Mouse (Mus musculus) CD4-positive, CD25-positive, alpha-beta regulatory T cell, adult 2 months (primary cell): ENCODE results near the gene Plin1.

Experiments used
- DNase-seq: peaks from one replicate; pipeline ENCODE4 v3.0.0-alpha.2; 2012; ENCODE audit warnings: low read depth, low spot score

The Plin1 gene

DNA sequence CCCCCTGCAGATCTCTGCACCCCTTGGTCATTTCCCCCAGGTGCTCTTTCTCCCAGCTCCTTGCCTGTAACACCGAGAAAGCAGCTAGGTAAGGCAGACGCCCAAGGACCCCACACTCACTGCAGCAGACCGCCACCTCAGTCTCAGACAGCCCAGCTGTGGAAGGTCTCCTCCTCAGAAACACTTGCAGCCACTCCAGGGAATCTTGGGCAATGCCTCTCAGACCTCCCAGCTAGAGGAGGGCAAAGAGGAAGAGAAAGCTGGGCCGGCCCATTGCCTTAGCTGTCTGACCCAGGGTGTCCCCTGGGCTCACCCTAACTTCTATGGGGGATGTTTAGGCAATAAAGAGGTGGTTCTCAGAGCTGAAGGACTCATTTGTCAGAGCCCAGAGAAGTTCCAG is at the start of gene Plin1:
Plin1 (minus strand) TSS at position 282 of the 400 bp plus-strand sequence.
- no peak for DNase-seq

DNA sequence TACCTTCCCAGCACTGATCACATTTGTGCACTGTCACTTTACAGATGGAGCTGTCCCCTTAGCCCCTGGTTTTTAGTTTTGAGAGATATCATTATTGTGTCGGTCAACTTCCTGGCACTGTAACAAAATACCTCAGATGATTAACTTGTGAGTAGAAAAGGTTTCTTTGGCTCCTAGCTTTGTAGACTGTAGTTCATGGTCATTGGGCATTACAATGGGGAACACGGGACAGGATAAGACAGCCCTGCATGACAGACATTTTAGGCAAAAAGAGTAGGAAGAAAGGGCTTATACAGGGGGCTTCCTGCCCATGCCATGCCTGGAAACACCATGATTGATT is 49.8 kb upstream of the Plin1 start:
- DNase-seq = no peak

DNA sequence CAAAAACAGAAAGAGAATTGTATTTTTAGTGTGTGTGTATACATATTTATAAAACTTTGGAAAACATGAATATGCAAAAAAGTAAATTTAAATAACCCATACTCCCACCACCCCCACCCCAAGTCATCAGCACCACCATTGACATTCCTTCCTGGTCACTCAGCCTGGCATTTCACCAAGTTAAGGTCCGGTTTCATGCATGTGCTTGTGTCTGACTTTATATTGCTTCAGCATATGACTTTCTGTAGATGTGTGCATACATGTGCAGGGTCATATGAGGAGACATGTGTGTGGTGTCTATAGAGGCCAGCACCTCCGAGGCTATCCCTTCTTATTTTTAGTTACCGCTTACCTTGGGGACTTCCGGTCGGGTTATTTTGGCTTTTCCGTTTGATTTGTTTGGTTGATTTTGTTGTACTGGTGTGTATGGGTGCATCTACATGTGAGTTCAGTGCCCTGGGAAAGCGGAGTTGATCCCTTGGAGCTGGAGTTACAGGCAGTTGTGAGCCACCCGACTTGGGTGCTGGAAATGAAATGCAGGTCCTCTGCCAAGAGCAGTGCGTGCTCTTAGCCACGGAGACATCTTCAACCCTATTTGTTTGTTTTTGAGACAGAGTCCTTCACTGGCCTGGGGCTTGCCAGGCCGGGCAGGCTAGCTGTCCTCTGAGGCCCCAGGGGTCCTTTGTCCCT is 49.3 kb upstream of the Plin1 start:
- DNase-seq = no peak

DNA sequence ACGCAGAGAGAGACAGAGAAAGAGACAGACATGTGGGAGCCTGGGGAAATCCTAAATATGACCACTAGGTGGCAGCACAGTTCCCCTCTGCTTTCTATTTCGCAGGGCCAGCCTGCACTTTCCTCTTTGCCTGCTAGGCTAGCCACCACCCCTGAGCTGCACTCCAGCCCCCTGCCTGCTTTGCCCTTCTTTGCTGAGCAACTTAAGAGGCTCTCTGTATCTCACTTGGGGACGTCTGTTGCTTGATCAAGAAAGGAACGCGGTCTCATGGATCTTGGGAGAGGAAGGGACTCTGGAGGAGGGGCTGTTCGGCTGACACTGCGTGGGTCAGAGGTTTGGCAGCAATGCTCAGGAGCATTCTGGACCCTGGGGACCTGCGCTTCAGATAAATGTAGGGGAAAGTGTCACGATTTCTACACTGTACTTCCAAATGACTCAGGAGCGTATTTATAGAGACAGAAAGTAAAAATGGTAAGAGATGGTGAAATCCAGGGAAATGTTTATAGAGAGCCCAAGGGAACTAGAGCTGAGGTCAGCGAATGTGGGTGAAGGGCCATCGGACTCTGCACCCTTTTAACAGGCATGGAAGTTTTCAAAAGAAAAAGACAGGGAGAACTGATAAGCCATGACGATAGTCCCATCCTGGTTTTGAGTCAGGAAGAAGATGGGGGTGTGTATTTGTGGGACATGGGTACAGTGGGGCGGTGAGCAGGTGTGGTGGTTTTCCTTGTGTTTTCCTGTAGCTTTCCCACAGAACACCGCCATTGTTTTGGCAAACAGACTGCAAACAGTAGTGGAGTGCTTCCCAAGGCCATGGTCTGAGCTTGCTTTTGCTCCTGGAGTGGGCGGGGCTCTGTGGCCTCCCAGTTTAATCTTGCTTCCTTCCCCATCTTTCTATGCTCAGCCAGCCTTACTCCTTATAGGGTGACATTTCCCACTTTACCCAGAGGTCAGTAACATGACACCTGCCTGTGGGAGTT is 48.2 kb upstream of the Plin1 start:
- peak; percentile 84 for DNase-seq

DNA sequence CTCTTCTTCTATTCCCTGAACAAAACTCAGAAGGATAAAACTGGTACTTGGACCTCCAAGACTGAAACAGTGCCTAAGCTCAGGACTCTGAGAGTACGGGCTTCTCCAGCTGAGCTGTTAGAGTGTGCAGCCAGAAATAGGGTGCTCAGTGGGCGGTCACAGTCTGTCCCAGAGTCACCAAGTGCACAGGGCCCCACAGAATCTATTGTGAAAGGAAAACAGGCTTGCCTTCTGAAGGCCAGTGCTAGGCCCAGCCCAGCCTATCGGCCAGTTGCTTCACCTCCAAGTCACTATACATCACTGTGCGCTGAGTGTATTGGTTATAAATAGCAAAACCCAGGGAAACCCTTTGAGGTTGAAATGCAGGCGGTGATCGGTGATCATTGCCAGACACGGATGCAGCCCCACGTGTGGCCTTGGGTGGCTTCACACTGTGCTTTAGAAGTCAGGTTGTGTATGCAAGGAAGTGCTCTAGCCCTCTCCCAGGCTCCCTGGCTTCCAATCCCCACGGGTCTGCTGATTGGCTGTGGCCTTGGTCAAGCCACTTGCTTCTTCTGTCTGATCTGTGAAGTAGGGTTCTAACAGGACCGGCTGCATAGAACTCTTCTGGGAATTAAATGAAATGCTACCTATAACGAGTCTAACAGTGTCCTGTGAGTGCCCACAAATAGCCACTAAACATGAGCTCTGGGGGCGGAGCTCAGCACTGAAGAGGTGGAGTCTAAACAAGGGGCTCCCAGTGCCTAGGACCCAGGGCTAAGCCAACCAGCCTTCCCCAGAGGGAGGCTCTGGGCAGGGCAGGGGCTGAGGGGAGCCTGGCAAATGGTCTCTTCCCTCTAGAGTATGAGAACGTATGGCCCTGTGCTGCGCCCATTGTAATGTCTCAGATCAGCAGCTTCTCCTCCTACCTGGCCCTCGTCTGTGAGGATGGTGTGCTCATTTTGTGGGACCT is 39.1 kb upstream of the Plin1 start:
- DNase-seq = no peak

DNA sequence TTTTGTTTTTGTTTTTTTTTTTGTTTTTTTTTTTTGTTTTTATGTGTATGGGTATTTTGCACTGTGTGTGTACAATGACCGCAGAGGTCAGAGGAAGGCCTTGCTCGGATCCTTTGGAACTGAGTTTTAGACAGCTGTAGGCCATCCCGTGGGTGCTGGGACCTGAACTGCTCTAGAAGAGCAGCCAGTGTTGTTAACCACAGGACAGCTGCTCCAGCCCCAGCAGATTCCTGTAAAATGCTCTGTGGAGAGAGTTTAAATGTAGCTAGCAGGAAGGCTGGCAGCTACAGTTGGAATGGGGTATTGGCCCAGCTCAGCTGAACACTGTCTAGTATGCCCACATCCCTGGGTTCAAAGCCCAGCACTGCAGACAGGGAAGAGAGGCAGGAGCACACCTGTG is 37.0 kb upstream of the Plin1 start:
- no peak for DNase-seq

DNA sequence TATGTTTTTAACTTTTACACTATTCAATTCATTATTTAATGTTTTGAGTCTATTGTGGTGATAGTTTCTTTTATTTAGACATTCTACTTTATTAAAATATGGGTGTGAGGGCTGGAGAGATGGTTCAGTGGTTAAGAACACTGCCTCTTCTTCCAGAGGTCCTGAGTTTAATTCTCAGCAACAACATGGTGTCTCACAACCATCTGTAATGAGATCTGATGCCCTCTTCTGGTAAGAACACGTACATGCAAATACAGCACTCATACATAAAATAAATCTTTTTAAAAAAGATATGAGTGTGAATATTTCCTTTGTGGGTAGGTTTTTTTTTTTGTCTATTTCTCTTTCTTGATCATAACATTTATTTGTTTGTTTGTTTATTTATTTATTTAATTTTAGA is 33.3 kb upstream of the Plin1 start:
- DNase-seq = no peak

DNA sequence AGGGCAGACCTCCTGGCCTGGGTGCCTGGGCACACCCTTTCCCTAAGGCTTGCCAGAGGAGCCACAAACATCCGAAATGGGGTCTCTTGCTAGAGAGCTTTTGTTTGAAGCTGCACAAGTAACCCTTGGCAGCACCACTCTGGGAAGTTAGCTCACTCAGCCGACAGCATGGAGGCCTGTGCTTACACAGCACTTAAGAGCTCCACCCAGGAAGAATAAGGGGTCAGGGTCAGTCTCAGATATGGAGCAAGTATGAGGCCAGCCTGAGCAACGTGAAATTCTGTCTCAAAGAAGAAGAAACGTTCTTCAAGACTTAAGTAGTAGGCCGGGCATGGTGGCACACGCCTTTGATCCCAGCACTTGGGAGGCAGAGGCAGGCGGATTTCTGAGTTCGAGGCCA is 29.4 kb upstream of the Plin1 start:
- DNase-seq = no peak

DNA sequence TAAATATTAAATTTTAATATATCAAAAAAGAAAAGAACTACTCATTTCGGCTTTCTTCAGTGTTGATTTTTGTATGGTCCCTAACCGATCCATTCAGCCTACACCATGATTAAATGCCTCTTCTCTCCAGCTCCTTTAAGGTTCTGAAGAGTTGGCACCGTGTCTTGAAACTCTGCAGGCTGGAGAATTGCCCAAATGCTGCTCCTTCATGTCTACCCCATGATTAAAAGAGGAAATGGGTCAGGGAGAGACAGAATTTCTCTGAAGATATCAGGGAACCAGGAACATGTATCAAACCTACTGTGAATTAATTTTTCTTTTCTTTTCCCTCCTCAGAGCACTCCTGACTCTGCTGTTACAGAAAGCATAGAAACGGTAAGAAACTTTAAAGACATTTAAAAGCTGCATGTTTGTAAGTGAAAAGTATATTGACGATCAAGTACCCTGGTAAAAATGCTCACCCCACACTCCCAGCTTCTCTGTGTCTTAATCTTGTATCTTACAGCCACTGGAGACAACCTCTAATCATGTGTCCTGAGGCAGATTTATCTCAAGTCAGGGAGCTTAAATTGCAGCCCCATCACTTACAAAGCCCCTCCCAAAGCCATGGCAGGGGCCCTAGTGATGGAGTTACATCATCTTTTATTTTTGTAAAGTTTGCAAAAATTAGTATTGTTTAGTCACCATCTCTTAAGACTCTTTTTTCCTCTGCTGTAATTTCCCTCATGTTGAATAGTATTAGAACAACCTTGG is 28.6 kb upstream of the Plin1 start:
- DNase-seq = no peak

DNA sequence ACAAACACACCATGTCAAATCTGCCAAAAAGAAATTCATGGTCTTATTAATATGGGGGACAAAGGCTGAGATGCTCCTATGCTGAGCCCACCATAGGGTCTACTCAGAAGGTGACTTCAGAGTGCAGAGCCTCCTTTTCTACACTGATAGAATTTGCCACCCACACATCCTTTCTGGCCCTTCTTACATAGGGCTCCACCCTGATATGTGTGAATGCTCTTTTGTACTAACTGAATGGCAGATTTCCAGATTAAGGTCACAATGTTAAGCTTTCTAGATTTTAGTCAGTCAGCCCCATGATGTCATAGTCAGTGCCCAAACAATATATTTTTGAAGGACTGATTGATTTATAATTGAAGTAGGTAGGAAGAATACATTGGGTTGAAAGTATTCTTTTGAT is 27.1 kb upstream of the Plin1 start:
- DNase-seq = peak; percentile 58

DNA sequence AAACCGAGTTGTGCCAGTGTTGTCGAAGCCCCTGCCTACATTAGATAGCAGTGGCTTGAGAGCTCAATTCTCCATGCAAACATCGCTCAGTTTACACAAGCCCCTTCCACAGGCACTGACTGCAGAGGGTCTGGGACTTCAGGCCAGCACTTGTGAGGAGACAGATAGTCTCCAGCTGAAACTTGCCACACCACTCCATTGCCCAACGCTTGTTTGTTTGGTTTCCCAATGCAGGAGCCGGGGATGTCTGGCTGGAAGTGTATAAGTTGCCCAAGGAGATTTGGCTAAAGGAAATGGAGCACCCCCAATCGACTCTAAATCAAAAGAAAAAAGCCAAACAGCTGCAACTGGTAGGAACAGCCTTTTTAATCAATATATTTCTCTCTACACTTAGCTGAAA is 25.5 kb upstream of the Plin1 start:
- no peak for DNase-seq

DNA sequence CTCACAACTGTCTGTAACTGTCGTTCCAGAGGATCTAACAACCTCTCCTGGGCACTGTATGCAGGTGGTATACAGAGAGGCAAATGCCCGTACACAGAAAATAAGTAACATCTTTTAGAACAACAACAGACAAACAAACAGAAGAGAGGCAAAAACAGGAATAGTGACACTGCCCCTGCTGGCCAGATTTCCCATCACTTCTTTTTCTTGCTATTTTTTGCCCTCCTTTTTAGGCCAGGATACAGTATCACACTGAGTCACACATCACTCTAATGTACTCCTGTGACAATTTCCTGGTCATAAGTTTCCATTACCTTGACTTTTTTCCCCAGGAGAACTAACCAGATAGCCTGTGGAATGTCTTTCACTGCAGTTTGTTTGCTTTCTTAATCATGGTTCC is 23.6 kb upstream of the Plin1 start:
- peak; percentile 12 for DNase-seq

DNA sequence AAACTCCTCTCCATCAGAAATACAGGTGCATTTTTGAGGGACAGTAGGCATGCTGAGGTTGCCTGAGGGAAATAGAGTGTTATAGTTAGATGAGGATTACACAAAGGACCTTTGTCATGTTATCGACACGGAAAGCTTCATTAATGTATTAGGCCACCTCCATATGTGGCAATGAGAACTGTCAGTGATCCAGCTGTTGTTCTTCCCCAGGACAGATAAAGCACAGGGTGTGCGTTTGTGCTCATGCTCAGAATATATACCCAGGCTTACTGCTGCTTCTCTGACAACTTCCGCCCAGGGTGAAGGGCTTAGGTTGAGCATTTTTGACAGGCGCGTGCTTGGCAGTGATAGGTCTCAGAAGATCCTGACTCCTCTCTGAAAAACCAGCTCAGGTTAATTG is 16.8 kb upstream of the Plin1 start:
- DNase-seq = no peak

DNA sequence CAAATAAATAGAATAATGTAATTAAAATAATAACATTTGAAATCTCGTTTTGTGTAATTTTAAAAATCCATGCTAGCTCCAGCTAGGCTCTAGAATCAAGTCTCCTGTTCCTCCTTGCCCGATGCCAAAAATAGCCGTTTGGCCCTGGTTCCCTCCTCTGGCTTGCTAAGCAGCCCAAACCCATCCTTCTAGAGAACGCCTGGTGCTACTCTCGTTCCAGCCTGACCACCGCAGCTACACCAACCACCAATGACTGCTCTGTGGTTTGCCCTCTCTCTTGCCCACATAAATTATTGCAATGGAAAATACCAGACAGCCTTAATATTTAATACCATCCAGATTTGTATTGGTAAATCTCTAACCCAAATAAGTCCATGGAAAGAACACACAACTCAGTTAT is 15.0 kb upstream of the Plin1 start:
- no peak for DNase-seq

DNA sequence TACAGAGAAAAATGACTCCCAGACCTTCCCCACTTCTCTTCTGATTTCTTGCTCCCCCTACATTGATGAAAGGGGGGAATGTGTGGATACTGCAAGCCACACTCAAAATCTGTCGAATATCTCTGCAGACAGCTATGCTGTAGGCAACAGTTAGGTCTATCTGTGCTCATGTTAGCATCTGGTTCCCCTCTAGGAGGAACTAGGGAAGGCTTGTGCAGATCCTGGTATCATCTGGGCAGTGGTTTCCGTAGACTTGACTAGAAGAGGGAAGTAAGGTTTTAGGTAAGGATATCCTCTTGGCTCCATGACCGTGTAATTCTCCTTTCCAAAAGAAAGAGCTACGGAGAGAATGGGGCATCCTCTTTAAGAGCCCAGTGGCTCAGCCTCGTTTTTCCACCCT is 11.9 kb upstream of the Plin1 start:
- DNase-seq = no peak

DNA sequence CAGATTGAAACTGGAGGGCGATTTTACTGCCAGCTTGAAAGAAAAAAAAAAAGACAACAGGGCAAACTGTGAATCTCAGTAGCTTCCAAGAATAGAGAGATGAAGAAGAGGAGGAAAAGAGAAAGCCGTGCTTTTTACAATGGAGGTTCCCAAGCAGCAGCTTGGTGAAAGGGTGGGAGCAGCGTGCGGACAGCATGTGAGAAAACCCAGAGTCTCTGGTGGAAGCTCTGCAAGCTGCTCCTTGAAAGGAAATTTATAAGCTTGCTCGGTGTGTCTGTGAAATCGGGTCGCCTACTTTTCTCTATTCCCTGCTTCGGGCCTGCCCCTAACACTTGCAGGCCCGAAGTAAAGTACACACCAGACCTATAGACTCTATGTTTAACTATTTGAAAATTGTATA is 11.3 kb upstream of the Plin1 start:
- no peak for DNase-seq

DNA sequence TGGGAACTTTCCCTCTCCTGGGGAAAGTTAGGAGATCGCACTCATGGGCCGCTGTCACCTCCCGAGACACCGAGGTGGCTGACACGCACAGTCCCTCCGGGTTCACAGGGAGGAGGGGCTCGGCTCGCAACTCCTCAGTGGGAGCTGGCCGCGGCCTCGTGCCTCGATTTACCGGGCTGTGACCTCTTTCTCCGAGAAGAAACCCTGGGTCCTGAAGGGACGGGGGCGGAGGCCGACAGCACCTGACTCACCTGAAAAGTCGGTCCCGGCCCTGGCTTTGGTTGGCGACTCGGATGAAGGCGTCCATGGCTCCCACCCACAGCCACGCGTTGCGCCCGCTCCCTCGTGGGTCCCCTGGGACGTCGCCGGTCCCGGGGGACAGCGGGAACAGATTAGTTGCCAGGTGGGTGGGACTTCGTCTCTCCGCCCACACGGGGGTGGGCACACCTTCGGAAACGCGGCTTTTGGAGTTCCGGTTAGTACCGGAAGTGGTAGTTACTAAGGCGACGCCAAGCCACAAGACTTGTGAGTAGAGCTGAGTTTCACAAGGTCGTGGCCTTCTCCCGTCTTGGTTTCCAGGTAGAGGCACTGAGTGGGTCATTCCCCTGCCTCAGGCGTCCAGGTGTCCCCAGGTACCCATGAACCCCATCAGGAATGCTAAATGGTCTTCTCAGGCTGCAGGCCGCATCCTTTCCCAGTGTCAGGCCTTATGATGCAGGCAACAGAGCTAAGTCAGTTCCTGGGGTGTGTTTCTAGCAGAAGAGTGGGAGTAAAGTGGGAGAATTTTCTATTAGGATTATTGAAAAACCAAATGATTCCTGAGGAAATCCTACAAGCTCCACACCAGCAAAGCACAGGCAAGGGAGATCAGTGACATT is 10.2 kb upstream of the Plin1 start, which contains the start of the genes Pex11a and Wdr93:
Pex11a (minus strand) TSS at position 473 of the 878 bp plus-strand sequence.
Wdr93 (plus strand) TSS at position 505 of the 878 bp plus-strand sequence.
- DNase-seq = peak; percentile 89

DNA sequence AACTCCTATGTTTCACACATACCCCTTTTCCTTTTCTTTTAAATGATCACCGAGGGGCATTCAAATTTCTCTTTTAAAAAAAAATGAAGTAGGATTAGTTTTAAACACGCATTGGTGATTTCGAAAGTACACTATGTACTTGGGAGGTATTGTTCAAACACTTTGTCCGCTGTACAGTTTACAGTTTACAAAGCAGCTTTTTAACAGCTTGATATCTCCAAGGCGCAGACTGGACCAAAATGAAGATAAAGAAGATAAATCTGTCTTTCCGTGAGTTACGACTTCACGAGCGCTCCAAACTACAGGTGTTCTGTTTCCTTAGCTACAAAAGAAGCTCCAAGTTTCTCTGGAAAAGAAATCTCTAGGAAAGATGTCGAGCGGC is 9.6 kb upstream of the Plin1 start:
- no peak for DNase-seq

DNA sequence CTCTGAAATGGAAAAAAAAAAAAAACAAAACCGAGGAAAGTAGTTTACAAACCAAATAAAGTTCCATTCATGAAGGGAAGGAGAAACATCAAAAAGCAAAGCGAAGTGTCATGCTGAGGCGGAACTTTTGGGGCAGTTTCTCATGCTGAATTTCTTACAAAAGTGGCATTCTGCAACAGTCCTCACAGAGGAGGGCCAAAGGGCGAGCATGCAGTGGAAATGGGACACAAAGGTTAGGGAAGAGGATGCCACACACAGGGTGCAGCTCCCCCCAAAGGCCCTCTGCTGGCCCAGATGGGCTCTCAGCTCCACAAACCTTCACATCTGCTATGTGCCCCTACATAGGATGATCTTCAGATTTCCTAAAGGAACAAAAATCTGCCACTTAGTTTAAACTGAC is 7.6 kb upstream of the Plin1 start:
- DNase-seq = no peak

DNA sequence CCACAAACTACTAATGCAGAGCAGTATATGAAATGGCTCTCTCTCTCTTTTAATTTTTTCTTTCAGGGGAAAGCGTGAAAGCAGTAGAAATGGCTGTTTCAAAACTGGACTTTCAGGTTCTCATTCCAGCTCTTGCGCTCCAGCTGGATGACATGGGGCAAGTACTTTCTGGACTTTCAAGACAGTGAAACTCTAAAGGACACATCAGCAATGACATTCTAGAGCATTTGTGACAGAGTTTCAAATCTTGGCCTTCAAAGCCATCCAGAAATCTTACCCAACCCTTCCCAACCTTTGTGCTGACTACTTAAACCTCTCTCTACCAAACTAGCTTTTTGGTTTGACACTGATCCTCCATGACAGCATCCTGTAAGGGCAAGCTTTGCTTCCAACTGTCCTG is 6.2 kb upstream of the Plin1 start:
- no peak for DNase-seq
